Mouse (Mus musculus) lung, adult 2 months (tissue): ENCODE measurements at regions not wholly inside any gene's neighbourhood (a gene's known extent, or its start where the extent isn't known, plus 50 kb on each side); places are given as distances from the start of the nearest gene placed in this dataset.

Source experiments
- CTCF ChIP-seq: fragments of 200-500 bp; IDR thresholded peaks from 2 replicates; pipeline ENCODE4 v1.5.1; 2011; ENCODE audit warnings: mild to moderate bottlenecking, low read length, control low read depth; ENCODE audit not compliant: insufficient read depth
- POLR2A ChIP-seq: fragments of 200-500 bp; IDR thresholded peaks from 2 replicates; pipeline ENCODE4 v1.6.1; 2011; ENCODE audit warnings: low read depth, mild to moderate bottlenecking, control low read depth, low read length, borderline replicate concordance; ENCODE audit errors: extremely low read depth

DNA sequence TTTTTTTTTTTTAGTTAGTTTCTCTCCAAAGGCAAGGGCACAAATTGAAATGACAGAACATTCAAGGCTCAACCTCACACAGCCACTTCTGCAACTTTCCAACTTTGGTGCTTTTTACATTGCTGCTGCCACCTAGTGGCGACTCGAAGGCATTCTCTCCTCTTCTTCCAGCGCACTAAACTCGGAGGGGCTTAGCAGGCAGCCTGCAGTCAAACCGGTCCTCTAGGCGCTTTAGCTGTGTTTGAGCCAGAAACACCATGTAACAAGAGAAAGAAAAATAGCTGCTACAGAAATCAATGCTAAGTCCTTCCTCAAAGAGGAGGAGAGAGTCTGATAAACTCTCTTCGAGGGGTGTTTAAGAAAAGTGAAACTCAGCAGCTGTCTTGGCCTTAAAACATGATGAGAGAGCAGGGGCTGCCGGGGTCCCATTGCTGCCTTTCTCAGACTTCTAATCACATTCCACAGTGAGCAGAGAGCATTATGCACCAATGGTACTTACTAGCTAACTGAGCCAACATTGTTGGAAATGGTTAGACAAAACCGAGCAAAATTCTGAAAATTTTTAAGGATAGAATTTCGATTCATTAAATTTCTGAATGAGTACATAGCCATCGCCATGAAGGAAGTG lies 252.7 kb downstream of the Rergl start:
- TF ChIP-seq POLR2A (no peak), CTCF (peak; percentile 61)
